Mouse (Mus musculus): ENCODE measurements around the gene Tbc1d23. TPM values are rescaled to one million over a fixed set of nuclear protein-coding genes. Genes with fewer than 3 reads are reported as not detected.
"Not testable (repeated sequence)": the region's sequence is repeated elsewhere in the genome, so short reads cannot be mapped to it uniquely, and the experiment has no call there.

The Tbc1d23 gene
- polyA plus RNA-seq, 1 experiment from 2014 or later: 33.2 TPM

- H3K36me3 ChIP-seq: no peaks in the 10 kb centered on the region
- H3K9me3 ChIP-seq: no peaks in the 10 kb centered on the region
- WGBS: 91% methylated on average over 4 of the region's 4 CpGs
- H3K4me1 ChIP-seq (replicated peaks): no peaks in the 10 kb centered on the region
- 0 out of 2 replicates have a peak, but pooled peaks cover 5% of the 10 kb centered on the region for H3K27me3 ChIP-seq
- H3K27ac ChIP-seq: no peak overlapping the region
- H3K4me3 ChIP-seq (replicated peaks): no peak overlapping the region
- no peak overlapping the region for H3K4me2 ChIP-seq (replicated peaks)
- no peak overlapping the region for H3K9ac ChIP-seq (replicated peaks)
- no peak for ATAC-seq
Measured at GRCm38 (mm10) chr16:57247464-57247863, 16.2 kb upstream of the Tbc1d23 start.

- Histone ChIP-seq H3K27me3 (0 out of 2 replicates have a peak, but pooled peaks cover 5% of the 10 kb centered on the region), H3K27ac (no peak overlapping the region), H3K4me3 (replicated peaks) (no peak overlapping the region), H3K4me1 (replicated peaks) (no peaks in the 10 kb centered on the region), H3K9me3 (no peaks in the 10 kb centered on the region), H3K4me2 (replicated peaks) (no peak overlapping the region), H3K36me3 (no peaks in the 10 kb centered on the region), H3K9ac (replicated peaks) (no peak overlapping the region)
- 95% methylated on average over 3 of the region's 3 CpGs for WGBS
- no peak for ATAC-seq
Measured at GRCm38 (mm10) chr16:57246596-57246995, 15.3 kb upstream of the Tbc1d23 start.

GRCm38 (mm10) chr16:57243858-57244248 lies 12.5 kb upstream of the Tbc1d23 start:
- no peaks in the 10 kb centered on the region for H3K4me1 ChIP-seq (replicated peaks)
- ATAC-seq: peak; percentile 86
- 13% methylated on average over 6 of the region's 6 CpGs for WGBS

GRCm38 (mm10) chr16:57243205-57243857 lies 12.0 kb upstream of the Tbc1d23 start:
- ATAC-seq: peak; percentile 40
- no peaks in the 10 kb centered on the region for H3K9me3 ChIP-seq
- WGBS: 62% methylated on average over 10 of the region's 10 CpGs

More at GRCm38 (mm10) chr16:57243858-57244248, 12.5 kb upstream of the Tbc1d23 start:
- Histone ChIP-seq H3K9ac (replicated peaks) (no peak overlapping the region), H3K36me3 (no peaks in the 10 kb centered on the region), H3K27me3 (0 out of 2 replicates have a peak, but pooled peaks cover 5% of the 10 kb centered on the region), H3K9me3 (no peaks in the 10 kb centered on the region), H3K4me3 (replicated peaks) (no peak overlapping the region), H3K27ac (no peak overlapping the region), H3K4me2 (replicated peaks) (no peak overlapping the region)

GRCm38 (mm10) chr16:57242857-57243204 lies 11.5 kb upstream of the Tbc1d23 start:
- H3K27me3 ChIP-seq: 0 out of 2 replicates have a peak, but pooled peaks cover 5% of the 10 kb centered on the region
- whole genome bisulfite sequencing: 86% methylated on average over 5 of the region's 5 CpGs
- H3K4me3 ChIP-seq (replicated peaks): no peak overlapping the region
- H3K27ac ChIP-seq: no peak overlapping the region
- no peak overlapping the region for H3K9ac ChIP-seq (replicated peaks)
- ATAC-seq: no peak
- H3K4me2 ChIP-seq (replicated peaks): no peak overlapping the region
- H3K9me3 ChIP-seq: no peaks in the 10 kb centered on the region
- no peaks in the 10 kb centered on the region for H3K4me1 ChIP-seq (replicated peaks)
- no peaks in the 10 kb centered on the region for H3K36me3 ChIP-seq

More at GRCm38 (mm10) chr16:57243205-57243857, 12.0 kb upstream of the Tbc1d23 start:
- Histone ChIP-seq H3K4me1 (replicated peaks) (no peaks in the 10 kb centered on the region), H3K36me3 (no peaks in the 10 kb centered on the region), H3K27me3 (0 out of 2 replicates have a peak, but pooled peaks cover 5% of the 10 kb centered on the region), H3K4me2 (replicated peaks) (no peak overlapping the region), H3K9ac (replicated peaks) (no peak overlapping the region), H3K27ac (no peak overlapping the region), H3K4me3 (replicated peaks) (no peak overlapping the region)

- 57% methylated on average over 7 of the region's 7 CpGs for WGBS
- Histone ChIP-seq H3K9me3 (no peaks in the 10 kb centered on the region), H3K4me2 (replicated peaks) (no peak overlapping the region), H3K4me1 (replicated peaks) (no peaks in the 10 kb centered on the region), H3K27ac (no peak overlapping the region), H3K4me3 (replicated peaks) (no peak overlapping the region), H3K27me3 (no peaks in the 10 kb centered on the region), H3K36me3 (no peaks in the 10 kb centered on the region), H3K9ac (replicated peaks) (no peak overlapping the region)
- no peak for ATAC-seq
Measured at GRCm38 (mm10) chr16:57235871-57236510, 4.7 kb upstream of the Tbc1d23 start.

- Histone ChIP-seq H3K4me3 (replicated peaks) (peak overlapping the region; percentile 91), H3K4me1 (replicated peaks) (peaks cover 12% of the 10 kb centered on the region), H3K4me2 (replicated peaks) (peak overlapping the region; percentile 69)
- not testable (repeated sequence) for H3K27me3 ChIP-seq; H3K9me3 ChIP-seq; ATAC-seq; H3K27ac ChIP-seq; H3K36me3 ChIP-seq; H3K9ac ChIP-seq (replicated peaks)
- WGBS: 74% methylated on average over 5 of the region's 5 CpGs
Measured at GRCm38 (mm10) chr16:57231937-57232310, 620 bp upstream of the Tbc1d23 start.

GRCm38 (mm10) chr16:57226444-57226843 lies 4.9 kb downstream of the Tbc1d23 start:
- Histone ChIP-seq H3K27ac (no peak overlapping the region), H3K27me3 (no peaks in the 10 kb centered on the region), H3K9me3 (no peaks in the 10 kb centered on the region), H3K4me3 (replicated peaks) (no peak overlapping the region), H3K9ac (replicated peaks) (no peak overlapping the region), H3K4me2 (replicated peaks) (no peak overlapping the region), H3K4me1 (replicated peaks) (peaks cover 12% of the 10 kb centered on the region), H3K36me3 (no peaks in the 10 kb centered on the region)
- WGBS: 93% methylated on average over 5 of the region's 5 CpGs
- no peak for ATAC-seq

GRCm38 (mm10) chr16:57220361-57220760 lies 10.9 kb downstream of the Tbc1d23 start:
- Histone ChIP-seq H3K27me3 (no peaks in the 10 kb centered on the region), H3K4me2 (replicated peaks) (no peak overlapping the region), H3K27ac (no peak overlapping the region), H3K4me1 (replicated peaks) (no peaks in the 10 kb centered on the region), H3K9me3 (no peaks in the 10 kb centered on the region), H3K4me3 (replicated peaks) (no peak overlapping the region), H3K36me3 (peaks cover 15% of the 10 kb centered on the region), H3K9ac (replicated peaks) (no peak overlapping the region)
- 97% methylated on average over 6 of the region's 6 CpGs for WGBS
- no peak for ATAC-seq

- ATAC-seq: no peak
- Histone ChIP-seq H3K9ac (replicated peaks) (no peak overlapping the region), H3K27ac (no peak overlapping the region), H3K4me3 (replicated peaks) (no peak overlapping the region), H3K4me1 (replicated peaks) (no peaks in the 10 kb centered on the region), H3K4me2 (replicated peaks) (no peak overlapping the region), H3K27me3 (no peaks in the 10 kb centered on the region), H3K36me3 (peaks cover 36% of the 10 kb centered on the region), H3K9me3 (no peaks in the 10 kb centered on the region)
Measured at GRCm38 (mm10) chr16:57215957-57216356, 15.3 kb downstream of the Tbc1d23 start.

GRCm38 (mm10) chr16:57211037-57211436 lies 20.3 kb downstream of the Tbc1d23 start:
- Histone ChIP-seq H3K9me3 (no peaks in the 10 kb centered on the region), H3K36me3 (peaks cover 47% of the 10 kb centered on the region), H3K4me1 (replicated peaks) (no peaks in the 10 kb centered on the region), H3K4me3 (replicated peaks) (no peak overlapping the region), H3K9ac (replicated peaks) (no peak overlapping the region), H3K27ac (no peak overlapping the region), H3K4me2 (replicated peaks) (no peak overlapping the region), H3K27me3 (no peaks in the 10 kb centered on the region)
- no peak for ATAC-seq
- WGBS: 95% methylated on average over 2 of the region's 2 CpGs

- no peak for ATAC-seq
- Histone ChIP-seq H3K27ac (no peak overlapping the region), H3K9me3 (no peaks in the 10 kb centered on the region), H3K9ac (replicated peaks) (no peak overlapping the region), H3K4me1 (replicated peaks) (no peaks in the 10 kb centered on the region), H3K36me3 (peaks cover 42% of the 10 kb centered on the region), H3K4me2 (replicated peaks) (no peak overlapping the region), H3K27me3 (no peaks in the 10 kb centered on the region), H3K4me3 (replicated peaks) (no peak overlapping the region)
- 91% methylated on average over 2 of the region's 2 CpGs for WGBS
Measured at GRCm38 (mm10) chr16:57208342-57208741, 23.0 kb downstream of the Tbc1d23 start.
